Mouse (Mus musculus): ENCODE data around the gene Syt8.

DNA sequence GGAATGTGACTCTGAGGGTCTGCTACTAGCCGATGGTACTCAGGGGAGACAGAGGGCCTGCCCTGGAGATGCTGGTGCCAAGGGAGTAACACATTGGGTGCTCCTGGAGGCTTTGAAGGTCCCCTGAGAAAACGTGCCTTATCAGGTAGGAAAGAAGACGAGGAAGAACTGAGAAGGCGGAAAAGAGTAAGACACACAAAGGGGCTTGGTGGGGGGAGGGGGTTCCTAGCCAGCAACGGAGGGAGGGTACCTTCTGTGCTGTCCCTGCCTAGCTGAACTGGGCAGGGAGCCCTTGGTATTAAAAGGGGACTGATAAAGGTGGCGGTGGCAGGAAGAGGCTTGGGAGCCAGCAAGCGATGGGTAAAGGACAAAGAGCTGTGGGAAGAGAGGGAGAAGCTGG lies 41.0 kb downstream of the Syt8 start:
- TF ChIP-seq POLR2A (IDR thresholded peaks at IDR 0.05; ENCODE audit: insufficient read depth, low read length) (no peak), CTCF (IDR thresholded peaks at IDR 0.05; ENCODE audit: low read depth, low read length) (no peak)

All from ES-Bruce4 (cell line).